Mouse (Mus musculus) G1E (cell line): Measurements from ENCODE around the gene Akap6. TPM values are rescaled to one million over a fixed set of nuclear protein-coding genes. Genes with fewer than 3 reads are reported as not detected.

Source experiments
- ATAC-seq: 2 replicates; pipeline ENCODE4 v1.8.0; 2016; ENCODE audit warnings: mild to moderate bottlenecking; ENCODE audit not compliant: insufficient number of reproducible peaks, poor library complexity, low FRiP score, severe bottlenecking; ENCODE audit errors: extremely low read depth
- DNase-seq: peaks from one replicate; pipeline ENCODE4 v3.0.0; 2012; ENCODE audit warnings: low spot score
- H3K27me3 ChIP-seq: 2 replicates; pipeline ENCODE4 v1.6.1; 2012; ENCODE audit warnings: mild to moderate bottlenecking, low read length, inconsistent platforms; ENCODE audit not compliant: insufficient read depth
- H3K36me3 ChIP-seq: replicated peaks from 2 replicates; pipeline ENCODE3; 2012; ENCODE audit warnings: mild to moderate bottlenecking, inconsistent platforms
- H3K4me1 ChIP-seq: 2 replicates; pipeline ENCODE4 v1.6.1; 2012; ENCODE audit warnings: low read depth, low read length, inconsistent platforms, mixed read lengths; ENCODE audit not compliant: insufficient read depth
- H3K4me3 ChIP-seq: 2 replicates; pipeline ENCODE4 v1.5.1; 2012; ENCODE audit warnings: low read depth, mild to moderate bottlenecking, inconsistent platforms, low read length, moderate library complexity, mixed read lengths
- H3K9me3 ChIP-seq: replicated peaks from 2 replicates; pipeline ENCODE4 v1.6.1; 2012; ENCODE audit warnings: inconsistent platforms
- CTCF ChIP-seq: IDR thresholded peaks from 2 replicates; pipeline ENCODE4 v1.5.1; 2012; ENCODE audit warnings: low read depth, low read length, inconsistent platforms, mixed read lengths
- GATA1 ChIP-seq: IDR thresholded peaks from 2 replicates; pipeline ENCODE4 v1.6.1; 2012; ENCODE audit warnings: borderline replicate concordance, low read length, inconsistent platforms, mixed read lengths
- GATA2 ChIP-seq: IDR thresholded peaks from 2 replicates; pipeline ENCODE4 v1.6.1; 2012; ENCODE audit warnings: low read depth, low read length, inconsistent platforms, borderline replicate concordance
- POLR2AphosphoS5 ChIP-seq: IDR thresholded peaks from 2 replicates; pipeline ENCODE4 v1.6.1; 2012; ENCODE audit warnings: low read depth, low read length, inconsistent platforms; ENCODE audit not compliant: insufficient replicate concordance
- TAL1 ChIP-seq: conservative IDR thresholded peaks from 2 replicates; pipeline ENCODE4 v1.6.1; 2012; ENCODE audit warnings: low read depth, low read length, inconsistent platforms, mixed read lengths
- polyA plus RNA-seq: library from polyadenylated mRNA; stranded (reverse); fragments of >175 nt; gene quantifications from 2 replicates; pipeline ENCODE4 v1.2.3, GENCODE M21; 2012
- total RNA-seq, 2 experiments: library from RNA; stranded (forward) in 1 of 2; stranded (reverse) in 1 of 2; fragments of 200-1000 nt in 1 of 2; fragments of >200 nt in 1 of 2; fragmentation: Nextera tagmentation in 1 of 2; gene quantifications; 2 replicates each; pipeline ENCODE4 v1.2.3; 2014 to 2017

Gene Akap6
- total and polyA plus RNA-seq, 3 experiments, result 0.11 TPM; not detected in 2

DNA sequence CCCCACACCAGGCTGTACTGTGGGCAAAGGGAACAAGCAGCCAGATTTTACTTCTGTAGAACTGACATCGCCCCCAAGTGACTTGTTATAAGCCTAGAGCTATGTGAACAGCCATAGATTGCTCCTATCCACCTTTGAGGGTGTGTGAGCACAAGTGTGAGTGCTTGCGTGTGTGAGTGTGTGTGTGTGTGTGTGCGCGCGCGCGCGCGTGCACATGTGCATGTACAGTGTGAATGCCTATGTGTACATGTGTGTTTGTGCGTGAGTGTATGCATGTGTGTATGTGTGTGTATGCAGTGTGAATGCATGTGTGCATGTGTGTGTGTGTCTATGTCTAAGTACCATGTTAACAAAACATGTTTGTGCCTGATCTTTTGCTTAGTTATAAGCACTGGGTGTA is 445.6 kb downstream of the Akap6 start:
- no peaks in the 10 kb centered on the region for H3K4me1 ChIP-seq
- no peak for ATAC-seq
- H3K9me3 ChIP-seq, result peaks cover 58% of the 10 kb centered on the region
- H3K27me3 ChIP-seq, result no peaks in the 10 kb centered on the region
- no peaks in the 10 kb centered on the region for H3K36me3 ChIP-seq
- H3K4me3 ChIP-seq, result no peak overlapping the region
- DNase-seq, result no peak
- TF ChIP-seq TAL1, result no peak
- TF ChIP-seq GATA2, result no peak
- TF ChIP-seq CTCF, result no peak
- TF ChIP-seq POLR2AphosphoS5, result no peak
- no peak for TF ChIP-seq GATA1

DNA sequence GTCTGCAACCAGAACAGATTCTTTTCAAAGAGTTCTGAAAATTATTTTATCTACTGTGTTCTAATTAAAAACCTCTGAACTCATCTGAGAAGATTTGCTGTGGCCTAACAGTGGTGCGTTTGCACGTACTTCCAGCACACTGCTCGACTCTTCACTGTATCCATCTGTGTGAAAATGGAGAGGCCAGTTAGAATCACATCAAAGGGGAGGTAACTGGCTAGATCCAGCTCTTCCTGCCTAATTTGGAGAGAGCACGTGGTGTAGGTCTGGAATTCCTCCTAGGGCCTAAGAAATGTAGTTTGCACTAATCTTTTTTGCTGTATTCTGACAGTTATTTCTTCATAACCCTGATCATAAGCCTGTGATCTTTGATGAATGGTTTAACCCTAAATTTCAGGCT is 446.3 kb downstream of the Akap6 start:
- H3K27me3 ChIP-seq, result no peaks in the 10 kb centered on the region
- TF ChIP-seq CTCF (no peak), GATA2 (no peak), GATA1 (no peak), TAL1 (no peak), POLR2AphosphoS5 (no peak)
- no peak overlapping the region for H3K4me3 ChIP-seq
- H3K4me1 ChIP-seq, result no peaks in the 10 kb centered on the region
- no peak for DNase-seq
- ATAC-seq, result no peak
- no peaks in the 10 kb centered on the region for H3K36me3 ChIP-seq
- H3K9me3 ChIP-seq, result peaks cover 54% of the 10 kb centered on the region

- Histone ChIP-seq H3K4me3 (no peak overlapping the region), H3K27me3 (no peaks in the 10 kb centered on the region), H3K36me3 (no peaks in the 10 kb centered on the region), H3K4me1 (no peaks in the 10 kb centered on the region), H3K9me3 (peaks cover 47% of the 10 kb centered on the region)
- ATAC-seq (no peak), DNase-seq (no peak)
- no peak for TF ChIP-seq POLR2AphosphoS5
- no peak for TF ChIP-seq GATA2
- no peak for TF ChIP-seq GATA1
- TF ChIP-seq TAL1, result no peak
- TF ChIP-seq CTCF, result no peak
Measured at GRCm38 (mm10) chr12:53146460-53147050, 447.4 kb downstream of the Akap6 start.

DNA sequence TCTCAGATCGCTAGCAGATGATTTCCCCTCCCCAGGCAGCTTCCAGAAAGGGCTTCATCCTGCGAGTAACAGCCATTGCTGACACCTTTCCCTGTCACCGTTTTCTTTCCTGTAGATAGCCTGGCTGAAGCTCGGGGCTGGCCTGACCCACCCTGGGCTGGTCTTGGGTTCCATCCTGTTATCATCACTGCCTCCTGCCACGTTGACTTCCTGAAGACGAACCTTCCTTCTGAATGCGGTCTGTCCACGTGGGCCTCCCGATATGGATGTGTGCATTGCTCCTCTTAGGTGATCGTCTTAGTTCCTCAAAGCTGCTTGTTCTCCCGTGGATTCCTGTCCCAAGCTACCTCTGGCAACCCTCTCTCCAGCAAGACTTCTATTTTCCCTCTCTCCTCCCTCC is 448.5 kb downstream of the Akap6 start:
- ATAC-seq, result no peak
- peaks cover 36% of the 10 kb centered on the region for H3K9me3 ChIP-seq
- H3K27me3 ChIP-seq, result no peaks in the 10 kb centered on the region

DNA sequence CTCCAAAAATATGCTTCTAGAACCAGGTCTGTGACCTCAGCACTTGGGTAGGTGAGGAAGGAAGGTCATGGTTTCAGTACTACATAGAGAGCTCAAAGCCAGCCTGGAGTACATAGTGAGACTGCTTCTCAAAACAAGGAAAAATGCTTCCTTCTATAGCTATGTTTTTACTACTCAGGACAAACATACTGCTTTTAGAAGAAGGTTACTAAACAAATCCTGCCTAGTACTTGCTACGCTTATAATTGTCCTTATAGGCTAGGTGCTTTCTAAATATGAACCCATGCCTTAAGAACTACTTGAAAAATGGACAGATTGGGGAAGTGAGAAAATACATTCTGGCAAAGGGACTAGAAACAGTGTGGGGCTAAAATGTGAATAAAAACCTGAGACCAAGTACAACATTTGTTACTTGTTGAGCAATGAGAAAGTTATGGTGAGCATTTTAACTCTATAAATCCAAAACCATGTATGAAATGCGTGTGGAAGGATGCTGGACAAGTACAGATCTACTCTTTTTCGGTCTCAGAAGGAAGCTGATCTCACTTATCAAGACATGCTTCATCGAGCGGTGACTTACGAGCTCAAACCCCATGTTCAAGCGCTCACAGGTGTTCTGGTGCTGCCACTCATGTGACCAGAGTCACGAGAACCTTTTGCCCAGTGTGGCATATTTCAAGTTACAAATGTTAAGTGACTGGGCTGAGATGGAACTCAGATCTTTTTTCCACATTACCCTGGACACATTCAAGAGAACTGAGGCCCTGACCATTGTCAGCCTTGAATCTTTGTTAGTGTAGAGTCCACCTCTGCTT is 469.2 kb downstream of the Akap6 start:
- H3K4me3 ChIP-seq, result no peak overlapping the region
- no peaks in the 10 kb centered on the region for H3K36me3 ChIP-seq
- H3K4me1 ChIP-seq, result no peaks in the 10 kb centered on the region
- no peak for TF ChIP-seq TAL1
- peaks cover 30% of the 10 kb centered on the region for H3K9me3 ChIP-seq
- H3K27me3 ChIP-seq, result no peaks in the 10 kb centered on the region
- DNase-seq (no peak), ATAC-seq (no peak)

More for the DNA sequence above, 448.5 kb downstream of the Akap6 start:
- TF ChIP-seq GATA2, result no peak
- no peak for TF ChIP-seq POLR2AphosphoS5
- Histone ChIP-seq H3K4me3 (no peak overlapping the region), H3K36me3 (no peaks in the 10 kb centered on the region), H3K4me1 (no peaks in the 10 kb centered on the region)
- DNase-seq, result no peak

GRCm38 (mm10) chr12:53191435-53191834 is 492.3 kb downstream of the Akap6 start:
- H3K27me3 ChIP-seq, result no peaks in the 10 kb centered on the region
- peaks cover 24% of the 10 kb centered on the region for H3K9me3 ChIP-seq
- TF ChIP-seq GATA2, result no peak
- no peak for TF ChIP-seq TAL1
- TF ChIP-seq POLR2AphosphoS5, result no peak
- no peak for TF ChIP-seq CTCF
- TF ChIP-seq GATA1, result no peak
- no peak overlapping the region for H3K4me3 ChIP-seq
- DNase-seq (no peak), ATAC-seq (no peak)
- H3K36me3 ChIP-seq, result no peaks in the 10 kb centered on the region
- H3K4me1 ChIP-seq, result no peaks in the 10 kb centered on the region
